Mouse (Mus musculus): ENCODE data around the gene Dsn1. TPM values are rescaled to one million over a fixed set of nuclear protein-coding genes. Genes with fewer than 3 reads are reported as not detected.

Dsn1 gene
- polyA plus RNA-seq, 1 experiment = not detected

- H3K4me1 ChIP-seq (ENCODE audit: control insufficient read depth, insufficient read depth, low read length) = peaks cover 3% of the 10 kb centered on the region
- H3K4me3 ChIP-seq (ENCODE audit: insufficient read depth, low read depth, low read length) = no peak overlapping the region
- TF ChIP-seq POLR2A (IDR thresholded peaks at IDR 0.05; ENCODE audit: insufficient read depth, low read depth, low read length) (no peak), CTCF (IDR thresholded peaks at IDR 0.05; ENCODE audit: insufficient read depth, low read depth, low read length) (no peak)
- 88% methylated on average over 6 of the region's 6 CpGs for WGBS
- H3K27ac ChIP-seq (ENCODE audit: insufficient read depth, low read depth, low read length) = no peak overlapping the region
Observed at GRCm38 (mm10) chr2:156967388-156967787, 39.6 kb downstream of the Dsn1 start.

- Histone ChIP-seq H3K4me1 (ENCODE audit: control insufficient read depth, insufficient read depth, low read length) (peaks cover 3% of the 10 kb centered on the region), H3K27ac (ENCODE audit: insufficient read depth, low read depth, low read length) (no peak overlapping the region), H3K4me3 (ENCODE audit: insufficient read depth, low read depth, low read length) (no peak overlapping the region)
- WGBS = 91% methylated on average over 7 of the region's 7 CpGs
- no peak for TF ChIP-seq CTCF (IDR thresholded peaks at IDR 0.05; ENCODE audit: insufficient read depth, low read depth, low read length)
- no peak for TF ChIP-seq POLR2A (IDR thresholded peaks at IDR 0.05; ENCODE audit: insufficient read depth, low read depth, low read length)
Observed at GRCm38 (mm10) chr2:156963891-156964290, 43.1 kb downstream of the Dsn1 start.

GRCm38 (mm10) chr2:156958496-156959252 is 48.3 kb downstream of the Dsn1 start:
- H3K4me1 ChIP-seq (ENCODE audit: control insufficient read depth, insufficient read depth, low read length) = no peaks in the 10 kb centered on the region
- TF ChIP-seq POLR2A (IDR thresholded peaks at IDR 0.05; ENCODE audit: insufficient read depth, low read depth, low read length) (no peak), CTCF (IDR thresholded peaks at IDR 0.05; ENCODE audit: insufficient read depth, low read depth, low read length) (no peak)
- 86% methylated on average over 9 of the region's 9 CpGs for WGBS
- no peak overlapping the region for H3K4me3 ChIP-seq (ENCODE audit: insufficient read depth, low read depth, low read length)
- no peak overlapping the region for H3K27ac ChIP-seq (ENCODE audit: insufficient read depth, low read depth, low read length)

- Histone ChIP-seq H3K27ac (ENCODE audit: insufficient read depth, low read depth, low read length) (no peak overlapping the region), H3K4me3 (ENCODE audit: insufficient read depth, low read depth, low read length) (no peak overlapping the region), H3K4me1 (ENCODE audit: control insufficient read depth, insufficient read depth, low read length) (no peaks in the 10 kb centered on the region)
- TF ChIP-seq POLR2A (IDR thresholded peaks at IDR 0.05; ENCODE audit: insufficient read depth, low read depth, low read length) = no peak
- no peak for TF ChIP-seq CTCF (IDR thresholded peaks at IDR 0.05; ENCODE audit: insufficient read depth, low read depth, low read length)
- WGBS = 78% methylated on average over 2 of the region's 2 CpGs
Observed at GRCm38 (mm10) chr2:156957035-156957434, 49.9 kb downstream of the Dsn1 start.

GRCm38 (mm10) chr2:156956306-156956705 is 50.6 kb downstream of the Dsn1 start:
- WGBS = 81% methylated on average over 7 of the region's 7 CpGs
- no peak overlapping the region for H3K4me3 ChIP-seq (ENCODE audit: insufficient read depth, low read depth, low read length)
- H3K27ac ChIP-seq (ENCODE audit: insufficient read depth, low read depth, low read length) = no peak overlapping the region
- no peaks in the 10 kb centered on the region for H3K4me1 ChIP-seq (ENCODE audit: control insufficient read depth, insufficient read depth, low read length)
- TF ChIP-seq POLR2A (IDR thresholded peaks at IDR 0.05; ENCODE audit: insufficient read depth, low read depth, low read length) (no peak), CTCF (IDR thresholded peaks at IDR 0.05; ENCODE audit: insufficient read depth, low read depth, low read length) (no peak)

- TF ChIP-seq CTCF (IDR thresholded peaks at IDR 0.05; ENCODE audit: insufficient read depth, low read depth, low read length) (no peak), POLR2A (IDR thresholded peaks at IDR 0.05; ENCODE audit: insufficient read depth, low read depth, low read length) (no peak)
- Histone ChIP-seq H3K4me3 (ENCODE audit: insufficient read depth, low read depth, low read length) (no peak overlapping the region), H3K4me1 (ENCODE audit: control insufficient read depth, insufficient read depth, low read length) (no peaks in the 10 kb centered on the region), H3K27ac (ENCODE audit: insufficient read depth, low read depth, low read length) (no peak overlapping the region)
- WGBS = 90% methylated on average over 5 of the region's 5 CpGs
Observed at GRCm38 (mm10) chr2:156954463-156954862, 52.5 kb downstream of the Dsn1 start.

- Histone ChIP-seq H3K4me1 (ENCODE audit: control insufficient read depth, insufficient read depth, low read length) (no peaks in the 10 kb centered on the region), H3K27ac (ENCODE audit: insufficient read depth, low read depth, low read length) (no peak overlapping the region), H3K4me3 (ENCODE audit: insufficient read depth, low read depth, low read length) (no peak overlapping the region)
- TF ChIP-seq POLR2A (IDR thresholded peaks at IDR 0.05; ENCODE audit: insufficient read depth, low read depth, low read length) = no peak
- TF ChIP-seq CTCF (IDR thresholded peaks at IDR 0.05; ENCODE audit: insufficient read depth, low read depth, low read length) = no peak
- WGBS = 92% methylated on average over 10 of the region's 10 CpGs
Observed at GRCm38 (mm10) chr2:156951301-156952094, 55.5 kb downstream of the Dsn1 start.

- H3K4me1 ChIP-seq (ENCODE audit: control insufficient read depth, insufficient read depth, low read length) = no peaks in the 10 kb centered on the region
- 75% methylated on average over 3 of the region's 3 CpGs for WGBS
- no peak overlapping the region for H3K27ac ChIP-seq (ENCODE audit: insufficient read depth, low read depth, low read length)
- H3K4me3 ChIP-seq (ENCODE audit: insufficient read depth, low read depth, low read length) = no peak overlapping the region
- TF ChIP-seq CTCF (IDR thresholded peaks at IDR 0.05; ENCODE audit: insufficient read depth, low read depth, low read length) = no peak
- TF ChIP-seq POLR2A (IDR thresholded peaks at IDR 0.05; ENCODE audit: insufficient read depth, low read depth, low read length) = no peak
Observed at GRCm38 (mm10) chr2:156950816-156951215, 56.1 kb downstream of the Dsn1 start.

Other genes starting within 250 kb of the Dsn1 start
- not detected in 2 replicates for gene Myl9, start 231.7 kb downstream of the Dsn1 start, polyA plus RNA-seq (2012; ENCODE audit: insufficient read depth, insufficient read length, low replicate concordance, missing spikeins)
- gene Tgif2, start 167.1 kb downstream of the Dsn1 start, polyA plus RNA-seq (2012; ENCODE audit: insufficient read depth, insufficient read length, low replicate concordance, missing spikeins) = not detected in 2 replicates
- gene 4930518I15Rik, start 149.2 kb downstream of the Dsn1 start, polyA plus RNA-seq (2012; ENCODE audit: insufficient read depth, insufficient read length, low replicate concordance, missing spikeins) = not detected in 2 replicates
- not detected in 2 replicates for gene Rab5if, start 144.0 kb downstream of the Dsn1 start, polyA plus RNA-seq (2012; ENCODE audit: insufficient read depth, insufficient read length, low replicate concordance, missing spikeins)
- gene Sla2, start 120.0 kb downstream of the Dsn1 start, polyA plus RNA-seq (2012; ENCODE audit: insufficient read depth, insufficient read length, low replicate concordance, missing spikeins) = not detected in 2 replicates
- gene Ndrg3, start 15.1 kb downstream of the Dsn1 start, polyA plus RNA-seq (2012; ENCODE audit: insufficient read depth, insufficient read length, low replicate concordance, missing spikeins) = 187 and 436 TPM in 2 replicates
- gene Soga1, start 72.1 kb upstream of the Dsn1 start, polyA plus RNA-seq (2012; ENCODE audit: insufficient read depth, insufficient read length, low replicate concordance, missing spikeins) = not detected in 2 replicates
- gene Tldc2, start 79.9 kb upstream of the Dsn1 start, polyA plus RNA-seq (2012; ENCODE audit: insufficient read depth, insufficient read length, low replicate concordance, missing spikeins) = not detected in 2 replicates
- gene Samhd1, start 128.1 kb upstream of the Dsn1 start, polyA plus RNA-seq (2012; ENCODE audit: insufficient read depth, insufficient read length, low replicate concordance, missing spikeins) = not detected in 2 replicates
- gene Rbl1, start 197.4 kb upstream of the Dsn1 start, polyA plus RNA-seq (2012; ENCODE audit: insufficient read depth, insufficient read length, low replicate concordance, missing spikeins) = not detected in 2 replicates

Measured in olfactory bulb, adult 2 months (tissue).